Mouse (Mus musculus): ENCODE results near the gene Reps2.

The Reps2 gene

GRCm38 (mm10) chrX:162500962-162501361 is 142.5 kb downstream of the Reps2 start:
- DNase-seq (ENCODE audit: low read depth, low spot score): no peak

DNA sequence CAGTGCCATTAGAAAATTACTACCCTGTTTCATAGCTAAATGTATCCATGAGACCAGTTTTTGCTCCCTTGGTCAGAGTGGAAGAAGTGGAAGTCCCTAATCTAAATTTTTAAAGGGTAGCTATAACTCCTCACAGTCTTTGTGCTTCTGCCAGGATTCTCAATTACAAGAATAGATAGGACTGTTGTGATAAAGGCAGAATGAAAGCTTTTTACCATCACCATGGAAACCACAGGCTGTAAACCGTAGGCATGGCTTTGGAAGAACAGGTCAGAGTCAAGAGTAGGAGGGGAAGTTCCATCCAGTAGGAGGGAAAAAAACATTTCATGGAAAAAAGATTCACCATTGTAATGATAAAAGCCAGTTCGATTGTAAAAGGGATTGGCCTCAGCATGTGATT is 147.0 kb downstream of the Reps2 start:
- DNase-seq (ENCODE audit: low read depth, low spot score): no peak

DNA sequence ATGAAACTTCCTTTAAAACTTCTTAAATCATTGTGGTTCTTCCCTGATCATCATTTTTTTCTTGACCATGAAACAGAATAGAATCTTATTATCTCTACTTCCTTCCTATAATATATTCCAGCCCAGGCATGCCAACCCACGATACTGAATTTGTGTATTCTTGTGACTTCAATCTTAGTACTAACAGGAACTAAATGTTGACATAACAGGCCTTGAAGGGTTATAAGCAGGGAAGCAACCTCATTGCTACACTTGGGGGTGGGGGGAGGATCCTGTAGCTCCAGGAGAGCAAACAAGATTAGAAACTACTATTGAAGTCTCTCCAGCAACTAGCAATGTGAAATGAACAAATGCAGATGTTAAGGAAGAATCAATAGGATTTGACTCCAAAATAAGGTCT is 154.8 kb downstream of the Reps2 start:
- no peak for DNase-seq (ENCODE audit: low read depth, low spot score)

GRCm38 (mm10) chrX:162487734-162488133 is 155.7 kb downstream of the Reps2 start:
- no peak for DNase-seq (ENCODE audit: low read depth, low spot score)

GRCm38 (mm10) chrX:162470213-162470612 is 173.2 kb downstream of the Reps2 start:
- DNase-seq (ENCODE audit: low read depth, low spot score): no peak

GRCm38 (mm10) chrX:162462156-162462555 is 181.3 kb downstream of the Reps2 start:
- no peak for DNase-seq (ENCODE audit: low read depth, low spot score)

DNA sequence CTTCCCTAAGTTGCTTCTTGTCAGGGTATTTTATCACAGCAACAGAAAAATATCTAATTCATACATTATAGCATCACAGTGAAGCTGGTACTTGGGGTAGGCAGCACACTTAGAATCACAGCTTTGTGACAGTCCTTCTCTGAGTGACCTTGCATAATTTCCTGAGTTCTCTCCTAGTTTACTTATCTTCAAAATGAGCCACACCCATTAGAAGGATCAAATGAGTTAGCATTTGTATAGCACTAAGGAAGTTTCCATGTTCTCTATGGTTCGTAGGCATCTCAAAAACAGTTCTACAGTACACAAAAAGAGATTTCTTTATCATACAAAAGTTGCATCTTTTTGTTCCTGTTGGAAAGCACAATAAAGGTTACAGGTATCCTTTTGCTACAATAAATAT is 187.0 kb downstream of the Reps2 start:
- DNase-seq (ENCODE audit: low read depth, low spot score): no peak

- no peak for DNase-seq (ENCODE audit: low read depth, low spot score)
Observed at GRCm38 (mm10) chrX:162455364-162455763, 188.1 kb downstream of the Reps2 start.

GRCm38 (mm10) chrX:162453821-162454402 is 189.5 kb downstream of the Reps2 start:
- DNase-seq (ENCODE audit: low read depth, low spot score): no peak

- no peak for DNase-seq (ENCODE audit: low read depth, low spot score)
Observed at GRCm38 (mm10) chrX:162452642-162453041, 190.8 kb downstream of the Reps2 start.

DNA sequence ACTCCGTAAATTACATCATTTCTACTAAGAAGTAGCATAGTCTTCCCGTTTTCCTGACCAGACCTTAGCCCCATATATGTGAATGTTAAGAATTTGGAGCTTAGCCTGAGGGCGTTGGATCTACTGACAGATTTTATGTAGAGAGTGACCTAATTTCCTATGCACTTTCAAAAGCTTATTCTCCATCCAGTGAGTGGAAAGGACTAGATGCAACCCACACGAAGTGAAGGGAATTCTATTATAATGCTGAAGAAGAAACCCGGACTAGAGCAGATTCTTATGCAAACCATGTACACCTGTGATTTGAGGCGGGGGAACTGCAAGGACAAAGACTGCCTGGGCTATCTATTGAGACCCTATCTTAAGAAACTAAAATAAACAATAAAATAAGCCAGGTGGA is 195.5 kb downstream of the Reps2 start:
- DNase-seq (ENCODE audit: low read depth, low spot score): no peak

GRCm38 (mm10) chrX:162446678-162447318 is 196.7 kb downstream of the Reps2 start:
- DNase-seq (ENCODE audit: low read depth, low spot score): no peak

DNA sequence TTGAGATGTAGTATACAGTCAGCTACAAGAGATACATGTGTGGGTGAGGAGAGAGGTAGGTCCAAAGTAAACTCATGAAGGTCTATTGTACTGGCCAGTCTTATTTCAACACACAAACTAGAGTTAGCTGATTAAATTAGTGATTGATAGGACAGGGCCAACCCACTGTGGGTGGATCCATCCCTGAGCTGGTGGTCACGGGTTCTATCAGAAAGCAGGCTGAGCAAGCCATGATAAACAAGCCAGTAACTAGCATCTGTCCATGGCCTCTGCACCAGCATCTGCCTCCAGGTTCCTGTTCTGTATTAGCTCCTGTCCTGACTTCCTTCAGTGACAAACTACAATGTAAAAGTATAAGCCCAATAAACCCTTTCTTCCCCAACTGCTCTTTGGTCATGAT is 200.1 kb downstream of the Reps2 start:
- no peak for DNase-seq (ENCODE audit: low read depth, low spot score)

GRCm38 (mm10) chrX:162442970-162443369 is 200.5 kb downstream of the Reps2 start:
- DNase-seq (ENCODE audit: low read depth, low spot score): no peak

- DNase-seq (ENCODE audit: low read depth, low spot score): no peak
Observed at GRCm38 (mm10) chrX:162432776-162433543, 210.5 kb downstream of the Reps2 start.

GRCm38 (mm10) chrX:162427698-162428097 is 215.8 kb downstream of the Reps2 start:
- no peak for DNase-seq (ENCODE audit: low read depth, low spot score)

GRCm38 (mm10) chrX:162419431-162419830 is 224.0 kb downstream of the Reps2 start:
- DNase-seq (ENCODE audit: low read depth, low spot score): no peak

- DNase-seq (ENCODE audit: low read depth, low spot score): no peak
Observed at GRCm38 (mm10) chrX:162413124-162413523, 230.3 kb downstream of the Reps2 start.

GRCm38 (mm10) chrX:162407291-162407690 is 236.2 kb downstream of the Reps2 start:
- no peak for DNase-seq (ENCODE audit: low read depth, low spot score)

DNA sequence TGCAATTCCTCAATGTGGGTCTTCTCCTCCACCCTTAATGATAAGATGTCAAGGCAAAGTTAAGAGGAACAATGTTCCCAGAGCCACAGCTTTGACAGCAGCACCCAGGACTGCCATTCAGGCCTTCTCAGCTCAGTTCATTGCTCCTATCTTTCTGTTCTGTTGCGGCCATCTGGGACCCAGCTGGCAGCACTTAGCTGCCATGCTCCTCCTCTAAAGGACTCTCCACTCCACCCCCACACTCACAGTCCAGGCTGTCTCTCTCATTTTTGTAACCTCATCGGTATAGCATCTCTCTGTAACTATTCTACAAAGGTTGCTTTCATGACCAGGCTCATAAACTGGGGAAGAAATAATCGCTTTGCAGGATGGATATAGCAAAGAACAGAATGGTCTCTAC is 241.0 kb downstream of the Reps2 start:
- no peak for DNase-seq (ENCODE audit: low read depth, low spot score)

DNA sequence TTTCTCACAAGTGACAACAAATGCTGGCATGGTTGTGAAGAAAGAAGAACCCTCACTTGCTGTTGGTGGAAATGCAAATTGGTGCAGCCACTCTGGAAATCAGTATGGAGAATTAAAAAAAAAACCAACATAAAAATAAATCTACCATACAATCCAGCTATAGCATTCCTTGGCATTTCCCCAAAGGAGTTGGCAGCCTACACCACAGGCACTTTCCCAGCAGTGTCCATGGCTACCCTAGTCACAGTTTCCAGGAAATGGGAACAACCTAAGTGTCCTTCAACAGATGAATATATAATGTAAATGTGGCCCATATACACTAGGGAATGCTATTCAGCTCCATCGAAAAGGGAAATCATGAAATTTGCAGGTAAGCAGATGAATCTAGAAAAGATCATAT is 262.7 kb downstream of the Reps2 start:
- no peak for DNase-seq (ENCODE audit: low read depth, low spot score)

DNA sequence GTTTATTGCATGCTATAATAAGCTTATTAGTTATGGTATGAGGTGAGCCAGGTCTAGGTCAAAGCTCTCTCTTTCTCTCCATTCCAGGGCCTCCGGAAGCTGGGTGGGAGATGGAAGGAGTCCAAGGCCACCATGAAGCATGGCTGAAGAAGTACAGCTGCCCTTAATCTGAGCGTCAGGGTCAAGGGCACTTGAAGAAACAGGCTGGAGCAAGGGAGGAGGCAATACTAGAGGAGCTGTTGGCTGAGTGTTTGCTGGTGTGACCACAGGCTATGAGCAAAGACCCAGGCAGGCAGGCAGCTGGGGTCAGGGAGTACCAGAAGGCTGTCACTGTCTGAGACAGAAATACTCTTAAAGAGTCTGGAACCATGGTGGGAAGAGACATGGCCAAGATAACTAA is 280.2 kb downstream of the Reps2 start:
- no peak for DNase-seq (ENCODE audit: low read depth, low spot score)

All from CD4-positive helper T cell, adult 2 months (primary cell).